Mouse (Mus musculus): ENCODE data around the gene Olfr1054. TPM values are rescaled to one million over a fixed set of nuclear protein-coding genes. Genes with fewer than 3 reads are reported as not detected.

Olfr1054 gene
- polyA plus RNA-seq, 1 experiment from 2014 or later = not detected

Other genes starting within 250 kb of the Olfr1054 start
- gene Olfr1037, start 248.0 kb downstream of the Olfr1054 start, polyA plus RNA-seq (2014; fragmentation: Nextera tagmentation; extraction: Ambion mirVana) = not detected in 2 replicates
- gene Olfr1039, start 199.5 kb downstream of the Olfr1054 start, polyA plus RNA-seq (2014; fragmentation: Nextera tagmentation; extraction: Ambion mirVana) = not detected in 2 replicates
- gene Olfr1040, start 188.7 kb downstream of the Olfr1054 start, polyA plus RNA-seq (2014; fragmentation: Nextera tagmentation; extraction: Ambion mirVana) = not detected in 2 replicates
- not detected in 2 replicates for gene Olfr1042, start 173.6 kb downstream of the Olfr1054 start, polyA plus RNA-seq (2014; fragmentation: Nextera tagmentation; extraction: Ambion mirVana)
- not detected in 2 replicates for gene Olfr1043, start 167.9 kb downstream of the Olfr1054 start, polyA plus RNA-seq (2014; fragmentation: Nextera tagmentation; extraction: Ambion mirVana)
- not detected in 2 replicates for gene Olfr1044, start 157.6 kb downstream of the Olfr1054 start, polyA plus RNA-seq (2014; fragmentation: Nextera tagmentation; extraction: Ambion mirVana)
- gene Olfr52, start 149.8 kb downstream of the Olfr1054 start, polyA plus RNA-seq (2014; fragmentation: Nextera tagmentation; extraction: Ambion mirVana) = not detected in 2 replicates
- not detected in 2 replicates for gene Olfr1045, start 132.4 kb downstream of the Olfr1054 start, polyA plus RNA-seq (2014; fragmentation: Nextera tagmentation; extraction: Ambion mirVana)
- not detected in 2 replicates for gene Olfr1046, start 116.1 kb downstream of the Olfr1054 start, polyA plus RNA-seq (2014; fragmentation: Nextera tagmentation; extraction: Ambion mirVana)
- gene Olfr1047, start 104.0 kb downstream of the Olfr1054 start, polyA plus RNA-seq (2014; fragmentation: Nextera tagmentation; extraction: Ambion mirVana) = not detected in 2 replicates
- not detected in 2 replicates for gene Olfr1048, start 95.1 kb downstream of the Olfr1054 start, polyA plus RNA-seq (2014; fragmentation: Nextera tagmentation; extraction: Ambion mirVana)
- gene Olfr1049, start 77.1 kb downstream of the Olfr1054 start, polyA plus RNA-seq (2014; fragmentation: Nextera tagmentation; extraction: Ambion mirVana) = not detected in 2 replicates
- not detected in 2 replicates for gene Olfr1051, start 56.3 kb downstream of the Olfr1054 start, polyA plus RNA-seq (2014; fragmentation: Nextera tagmentation; extraction: Ambion mirVana)
- gene Olfr1052, start 43.0 kb downstream of the Olfr1054 start, polyA plus RNA-seq (2014; fragmentation: Nextera tagmentation; extraction: Ambion mirVana) = not detected in 2 replicates
- gene Olfr1053, start 20.1 kb downstream of the Olfr1054 start, polyA plus RNA-seq (2014; fragmentation: Nextera tagmentation; extraction: Ambion mirVana) = not detected in 2 replicates
- not detected in 2 replicates for gene Olfr1055, start 14.9 kb upstream of the Olfr1054 start, polyA plus RNA-seq (2014; fragmentation: Nextera tagmentation; extraction: Ambion mirVana)
- not detected in 2 replicates for gene Olfr1056, start 27.0 kb upstream of the Olfr1054 start, polyA plus RNA-seq (2014; fragmentation: Nextera tagmentation; extraction: Ambion mirVana)
- not detected in 2 replicates for gene Olfr1057, start 43.0 kb upstream of the Olfr1054 start, polyA plus RNA-seq (2014; fragmentation: Nextera tagmentation; extraction: Ambion mirVana)
- not detected in 2 replicates for gene Olfr1058, start 53.1 kb upstream of the Olfr1054 start, polyA plus RNA-seq (2014; fragmentation: Nextera tagmentation; extraction: Ambion mirVana)
- not detected in 2 replicates for gene Olfr1061, start 78.6 kb upstream of the Olfr1054 start, polyA plus RNA-seq (2014; fragmentation: Nextera tagmentation; extraction: Ambion mirVana)
- not detected in 2 replicates for gene Olfr1062, start 91.3 kb upstream of the Olfr1054 start, polyA plus RNA-seq (2014; fragmentation: Nextera tagmentation; extraction: Ambion mirVana)
- not detected in 2 replicates for gene Olfr1065, start 115.2 kb upstream of the Olfr1054 start, polyA plus RNA-seq (2014; fragmentation: Nextera tagmentation; extraction: Ambion mirVana)
- gene Olfr1066, start 120.8 kb upstream of the Olfr1054 start, polyA plus RNA-seq (2014; fragmentation: Nextera tagmentation; extraction: Ambion mirVana) = not detected in 2 replicates
- gene Olfr228, start 152.0 kb upstream of the Olfr1054 start, polyA plus RNA-seq (2014; fragmentation: Nextera tagmentation; extraction: Ambion mirVana) = not detected in 2 replicates
- gene Olfr1076, start 173.0 kb upstream of the Olfr1054 start, polyA plus RNA-seq (2014; fragmentation: Nextera tagmentation; extraction: Ambion mirVana) = not detected in 2 replicates
- gene Olfr1079, start 207.0 kb upstream of the Olfr1054 start, polyA plus RNA-seq (2014; fragmentation: Nextera tagmentation; extraction: Ambion mirVana) = not detected in 2 replicates
- not detected in 2 replicates for gene Olfr1080, start 222.8 kb upstream of the Olfr1054 start, polyA plus RNA-seq (2014; fragmentation: Nextera tagmentation; extraction: Ambion mirVana)